Mouse (Mus musculus) hindbrain, embryonic 16.5 days (tissue): ENCODE results near the gene Rc3h1. TPM values are rescaled to one million over a fixed set of nuclear protein-coding genes. Genes with fewer than 3 reads are reported as not detected.

ENCODE experiments used
- ATAC-seq: fragments of 200-750 bp; cut with Nextera tagmentation; 2 replicates; pipeline ENCODE4 v1.8.0; 2017; ENCODE audit warnings: moderate TSS enrichment, moderate library complexity
- H3K27ac ChIP-seq: fragments of 300-500 bp; sonication (generic); 2 replicates; pipeline ENCODE4 v1.5.1; 2014; ENCODE audit warnings: low read depth, mild to moderate bottlenecking, control low read depth, low read length, moderate library complexity
- H3K27me3 ChIP-seq: fragments of 300-500 bp; sonication (generic); replicated peaks from 2 replicates; pipeline ENCODE4 v1.6.1; 2014; ENCODE audit warnings: low read length; ENCODE audit not compliant: control insufficient read depth, insufficient read depth
- H3K36me3 ChIP-seq: fragments of 300-500 bp; sonication (generic); 2 replicates; pipeline ENCODE4 v1.6.1; 2014; ENCODE audit warnings: mild to moderate bottlenecking, low read length, moderate library complexity, mixed read lengths; ENCODE audit not compliant: control insufficient read depth, insufficient read depth
- H3K4me1 ChIP-seq: fragments of 300-500 bp; sonication (generic); 2 replicates; pipeline ENCODE4 v1.6.1; 2014; ENCODE audit warnings: low read depth, low read length; ENCODE audit not compliant: control insufficient read depth, insufficient read depth
- H3K4me2 ChIP-seq: fragments of 300-500 bp; sonication (generic); 2 replicates; pipeline ENCODE4 v1.6.1; 2014; ENCODE audit warnings: mild to moderate bottlenecking, low read length, control low read depth, moderate library complexity
- H3K4me3 ChIP-seq: fragments of 300-500 bp; sonication (generic); 2 replicates; pipeline ENCODE4 v1.5.1; 2014; ENCODE audit warnings: mild to moderate bottlenecking, low read length, control low read depth, moderate library complexity
- H3K9ac ChIP-seq: fragments of 300-500 bp; sonication (generic); 2 replicates; pipeline ENCODE4 v1.6.1; 2014; ENCODE audit warnings: low read depth, mild to moderate bottlenecking, control low read depth, low read length, moderate library complexity
- H3K9me3 ChIP-seq: fragments of 300-500 bp; sonication (generic); 2 replicates; pipeline ENCODE4 v1.6.1; 2014; ENCODE audit warnings: mild to moderate bottlenecking, low read length, moderate library complexity; ENCODE audit not compliant: control insufficient read depth
- WGBS: fragments of 180-500 bp; shearing (Covaris S2); extraction: QIAGEN DNeasy Blood & Tissue Kit; methylation state at CpG from one replicate; pipeline ENCODE4 v1.1.7; 2014; 5-methylcytosine and 5-hydroxymethylcytosine counted together
- polyA plus RNA-seq: library from polyadenylated mRNA; unstranded; fragments of >200 nt; fragmentation: Nextera tagmentation; extraction: Ambion mirVana; gene quantifications from 2 replicates; pipeline ENCODE4 v1.2.1, GENCODE M21; 2015

Gene Rc3h1
- polyA plus RNA-seq, 1 experiment from 2014 or later, result 6.0 TPM

- WGBS, result 94% methylated on average over 1 of the region's 1 CpGs
- no peak for ATAC-seq
- no peak overlapping the region for H3K4me2 ChIP-seq
Observed at GRCm38 (mm10) chr1:160921938-160922337, 15.7 kb downstream of the Rc3h1 start.

GRCm38 (mm10) chr1:160931320-160931719, 25.1 kb downstream of the Rc3h1 start:
- Histone ChIP-seq H3K4me3 (no peak overlapping the region), H3K9me3 (no peaks in the 10 kb centered on the region), H3K4me2 (no peak overlapping the region), H3K27me3 (no peaks in the 10 kb centered on the region), H3K9ac (no peak overlapping the region), H3K36me3 (peaks cover 2% of the 10 kb centered on the region; the same call in 1 of the 2 replicates), H3K27ac (no peak overlapping the region), H3K4me1 (no peaks in the 10 kb centered on the region)
- no peak for ATAC-seq

More at GRCm38 (mm10) chr1:160921938-160922337, 15.7 kb downstream of the Rc3h1 start:
- no peak overlapping the region for H3K9ac ChIP-seq
- no peaks in the 10 kb centered on the region for H3K27me3 ChIP-seq
- H3K27ac ChIP-seq, result no peak overlapping the region
- no peak overlapping the region for H3K4me3 ChIP-seq
- no peaks in the 10 kb centered on the region for H3K4me1 ChIP-seq
- H3K36me3 ChIP-seq, result no peaks in the 10 kb centered on the region
- no peaks in the 10 kb centered on the region for H3K9me3 ChIP-seq

GRCm38 (mm10) chr1:160933896-160934482, 27.8 kb downstream of the Rc3h1 start:
- 57% methylated on average over 4 of the region's 4 CpGs for WGBS
- Histone ChIP-seq H3K27ac (no peak overlapping the region), H3K9me3 (no peaks in the 10 kb centered on the region), H3K4me1 (no peaks in the 10 kb centered on the region), H3K9ac (no peak overlapping the region), H3K4me3 (no peak overlapping the region), H3K27me3 (no peaks in the 10 kb centered on the region), H3K4me2 (no peak overlapping the region), H3K36me3 (peaks cover 6% of the 10 kb centered on the region)
- peak; percentile 72; the same call in 1 of the 2 replicates for ATAC-seq

- ATAC-seq, result peak; percentile 63
- Histone ChIP-seq H3K4me1 (no peaks in the 10 kb centered on the region), H3K4me3 (no peak overlapping the region), H3K27me3 (no peaks in the 10 kb centered on the region), H3K27ac (no peak overlapping the region), H3K36me3 (peaks cover 10% of the 10 kb centered on the region), H3K9ac (no peak overlapping the region), H3K4me2 (no peak overlapping the region), H3K9me3 (no peaks in the 10 kb centered on the region)
- 88% methylated on average over 6 of the region's 6 CpGs for WGBS
Observed at GRCm38 (mm10) chr1:160935551-160935950, 29.3 kb downstream of the Rc3h1 start.

DNA sequence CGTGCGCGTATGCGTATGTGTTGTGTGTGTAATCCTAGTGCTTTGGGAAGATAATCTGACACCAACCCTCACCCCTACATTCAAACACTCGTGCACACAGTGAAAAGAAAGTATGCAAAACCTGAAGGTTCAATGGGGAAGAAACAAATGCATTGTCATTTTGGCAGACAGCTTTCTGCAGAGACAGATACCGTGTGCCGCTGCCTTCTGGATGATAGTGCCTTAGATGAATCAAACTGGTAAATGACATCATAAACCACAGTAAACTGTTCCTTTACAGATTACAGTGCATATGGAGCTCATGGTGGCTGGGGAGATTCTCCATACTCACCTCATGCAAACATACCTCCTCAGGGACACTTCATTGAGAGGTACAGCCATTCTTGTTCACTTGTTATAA, 57.0 kb downstream of the Rc3h1 start:
- whole genome bisulfite sequencing, result 92% methylated on average over 7 of the region's 7 CpGs
- no peak for ATAC-seq

GRCm38 (mm10) chr1:160967268-160967667, 61.0 kb downstream of the Rc3h1 start:
- peaks cover 32% of the 10 kb centered on the region for H3K36me3 ChIP-seq
- H3K4me3 ChIP-seq, result no peak overlapping the region
- H3K4me2 ChIP-seq, result no peak overlapping the region
- no peaks in the 10 kb centered on the region for H3K27me3 ChIP-seq
- WGBS, result 96% methylated on average over 1 of the region's 1 CpGs
- H3K27ac ChIP-seq, result no peak overlapping the region
- H3K4me1 ChIP-seq, result no peaks in the 10 kb centered on the region
- H3K9me3 ChIP-seq, result no peaks in the 10 kb centered on the region
- no peak for ATAC-seq
- no peak overlapping the region for H3K9ac ChIP-seq

More for the DNA sequence above, 57.0 kb downstream of the Rc3h1 start:
- no peaks in the 10 kb centered on the region for H3K27me3 ChIP-seq
- H3K4me1 ChIP-seq, result no peaks in the 10 kb centered on the region
- no peaks in the 10 kb centered on the region for H3K9me3 ChIP-seq
- peaks cover 38% of the 10 kb centered on the region for H3K36me3 ChIP-seq
- H3K4me2 ChIP-seq, result no peak overlapping the region
- H3K4me3 ChIP-seq, result no peak overlapping the region
- no peak overlapping the region for H3K27ac ChIP-seq
- H3K9ac ChIP-seq, result no peak overlapping the region

DNA sequence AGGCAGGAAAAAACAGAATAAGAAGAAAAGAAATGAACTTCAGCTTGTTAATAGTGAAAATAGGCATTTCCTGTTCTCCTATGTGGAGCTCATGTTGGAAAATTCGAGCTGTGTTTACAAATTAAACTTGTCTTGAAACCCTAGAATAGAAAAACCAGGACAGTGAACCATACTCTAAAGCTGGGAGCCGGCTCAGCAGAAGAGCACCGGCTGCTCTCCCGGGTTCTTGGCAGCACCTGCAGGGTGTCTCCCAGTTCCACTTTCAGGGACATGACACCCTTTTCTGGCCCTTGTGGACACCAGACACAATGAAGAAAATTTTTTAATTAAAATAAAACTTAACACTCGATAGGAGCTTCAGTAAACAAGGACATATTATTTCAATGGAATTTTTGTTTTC, 62.4 kb downstream of the Rc3h1 start:
- Histone ChIP-seq H3K4me1 (no peaks in the 10 kb centered on the region), H3K4me3 (no peak overlapping the region), H3K9ac (no peak overlapping the region), H3K4me2 (no peak overlapping the region), H3K9me3 (no peaks in the 10 kb centered on the region), H3K36me3 (peaks cover 22% of the 10 kb centered on the region), H3K27ac (no peak overlapping the region), H3K27me3 (no peaks in the 10 kb centered on the region)
- ATAC-seq, result no peak
- WGBS, result 90% methylated on average over 5 of the region's 5 CpGs

DNA sequence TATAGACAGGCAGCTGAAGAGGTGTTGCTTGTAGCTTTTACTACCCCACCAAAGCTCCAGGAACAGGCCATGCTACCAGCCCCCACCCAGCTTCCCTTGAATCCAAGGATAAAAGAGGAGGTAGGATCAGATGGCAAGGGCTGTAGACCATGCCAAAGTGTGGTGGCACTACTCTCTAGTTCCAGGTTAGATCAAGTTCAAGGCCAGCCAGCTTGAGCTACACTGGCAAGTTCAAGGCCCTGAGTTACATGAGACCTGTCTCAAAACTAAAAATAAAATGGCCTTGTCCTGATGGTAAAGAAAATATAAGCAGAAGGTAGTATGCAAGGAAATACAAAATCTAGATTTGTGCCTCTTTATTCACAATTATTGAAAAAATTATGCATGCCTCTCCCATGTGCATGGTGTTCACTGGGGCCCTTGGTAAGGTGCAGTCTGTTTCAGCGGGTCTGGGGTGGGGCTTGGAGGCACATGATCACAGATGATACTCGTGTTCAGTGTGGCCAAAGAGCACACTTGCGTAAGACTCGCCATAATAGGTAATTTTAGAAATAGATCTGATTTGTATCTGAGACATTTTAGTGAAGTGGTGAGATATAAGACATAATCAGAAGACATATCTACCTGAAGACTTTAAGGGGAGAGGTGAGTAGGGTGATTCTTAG, 72.0 kb downstream of the Rc3h1 start, which contains the start of gene Serpinc1:
Gene Serpinc1, plus strand, starts transcription at position 515 of the 665 bp plus-strand sequence.
- H3K27ac ChIP-seq, result no peak within 1 kb of the TSS
- WGBS, result 89% methylated on average over 4 of the region's 4 CpGs
- ATAC-seq, result no peak

DNA sequence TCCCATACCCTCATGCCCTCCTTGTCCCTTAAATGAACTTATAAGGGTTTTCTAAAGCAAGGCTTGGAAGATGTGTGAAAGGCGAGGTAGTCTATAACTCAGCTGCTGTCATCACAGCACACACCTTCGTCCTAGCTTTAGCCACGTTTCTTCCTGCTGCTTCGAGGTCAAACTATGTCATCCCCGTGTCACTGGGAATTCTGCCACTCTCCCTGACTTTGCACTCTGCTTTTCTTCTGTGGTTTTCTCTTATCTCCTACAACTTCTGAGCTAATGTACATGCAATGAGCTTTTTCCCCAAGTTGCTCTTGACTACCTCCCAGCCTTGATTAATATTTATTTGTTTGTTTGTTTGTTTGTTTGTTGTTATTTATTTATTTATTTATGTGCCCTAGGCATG, 73.8 kb downstream of the Rc3h1 start:
- H3K9me3 ChIP-seq, result no peaks in the 10 kb centered on the region
- H3K4me1 ChIP-seq, result no peaks in the 10 kb centered on the region
- no peaks in the 10 kb centered on the region for H3K27me3 ChIP-seq
- H3K9ac ChIP-seq, result no peak overlapping the region
- ATAC-seq, result no peak
- H3K27ac ChIP-seq, result no peak overlapping the region
- WGBS, result 87% methylated on average over 5 of the region's 5 CpGs
- H3K4me2 ChIP-seq, result no peak overlapping the region
- no peak overlapping the region for H3K4me3 ChIP-seq
- H3K36me3 ChIP-seq, result no peaks in the 10 kb centered on the region

More for the DNA sequence above, 72.0 kb downstream of the Rc3h1 start, which contains the start of gene Serpinc1:
- no peak within 1 kb of the TSS for H3K4me3 ChIP-seq
- H3K36me3 ChIP-seq, result no peaks in the 10 kb centered on the region
- H3K27me3 ChIP-seq, result no peaks in the 10 kb centered on the region
- no peaks in the 10 kb centered on the region for H3K9me3 ChIP-seq
- H3K4me2 ChIP-seq, result no peak within 1 kb of the TSS
- no peaks in the 10 kb centered on the region for H3K4me1 ChIP-seq
- H3K9ac ChIP-seq, result no peak within 1 kb of the TSS
